Mouse (Mus musculus) splenic B cell, adult 2 months (primary cell): ENCODE data around the gene Il4ra.

ENCODE experiments used
- DNase-seq: peaks from one replicate; pipeline ENCODE4 v3.0.0-alpha.2; 2011; ENCODE audit warnings: low read depth, low spot score
- H3K27me3 ChIP-seq: 2 replicates; pipeline ENCODE4 v1.6.1; 2012; ENCODE audit warnings: mild to moderate bottlenecking, low read length, moderate library complexity, mixed read lengths; ENCODE audit not compliant: control insufficient read depth, poor library complexity, insufficient read depth, severe bottlenecking
- H3K36me3 ChIP-seq: 2 replicates; pipeline ENCODE4 v1.6.1; 2012; ENCODE audit warnings: mild to moderate bottlenecking, low read length, moderate library complexity, mixed read lengths; ENCODE audit not compliant: control insufficient read depth, poor library complexity, insufficient read depth, severe bottlenecking

The Il4ra gene

DNA sequence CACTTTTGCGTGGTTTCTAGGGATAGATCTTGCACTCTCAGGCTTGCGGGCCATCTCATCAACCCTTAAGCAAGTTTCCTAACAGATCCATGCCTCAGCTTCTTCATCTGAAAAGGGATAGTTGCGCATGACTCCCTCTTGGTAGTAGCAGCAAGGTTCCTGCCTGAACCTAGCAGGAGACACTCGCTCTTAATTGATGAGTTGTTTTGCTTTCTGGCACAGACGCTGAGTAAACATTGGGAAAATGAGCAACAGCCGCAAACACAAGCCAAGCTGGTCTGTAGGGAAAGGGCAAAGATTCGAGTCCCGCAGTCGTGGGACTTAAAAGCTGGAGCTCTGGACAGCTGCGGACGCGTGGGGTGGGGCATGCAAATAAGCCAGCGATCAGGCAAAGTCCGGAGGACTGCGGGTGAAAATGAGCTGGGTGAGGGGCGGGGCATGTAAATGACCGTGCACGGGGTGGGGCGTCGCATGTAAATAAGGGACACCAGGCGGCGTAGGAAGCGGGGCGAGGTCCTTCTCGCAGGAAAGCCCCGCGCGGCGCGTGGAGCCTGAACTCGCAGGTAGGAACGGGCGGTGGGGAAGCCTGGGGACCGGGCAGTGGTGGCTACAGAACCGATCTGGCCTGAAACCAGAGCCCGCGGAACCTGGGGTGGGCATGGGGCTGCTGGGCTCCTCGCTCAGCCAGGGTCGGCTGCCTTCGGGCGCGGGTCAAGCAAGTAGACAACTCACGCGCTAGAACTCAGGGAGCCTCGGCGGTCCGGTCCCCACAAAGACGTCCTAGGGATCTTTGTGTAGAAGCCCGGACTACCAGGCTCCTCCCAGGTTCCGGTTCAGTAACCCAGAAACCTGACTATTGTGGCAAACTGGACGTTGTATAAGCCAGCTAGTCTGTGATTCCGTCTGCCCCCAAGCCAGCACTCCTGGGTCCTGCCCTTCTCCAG, at the start of gene Il4ra:
TSS of gene Il4ra (plus strand) at position 355 of the 944 bp plus-strand sequence.
- Histone ChIP-seq H3K36me3 (no peaks in the 10 kb centered on the region), H3K27me3 (no peaks in the 10 kb centered on the region)
- DNase-seq, result peak; percentile 95

DNA sequence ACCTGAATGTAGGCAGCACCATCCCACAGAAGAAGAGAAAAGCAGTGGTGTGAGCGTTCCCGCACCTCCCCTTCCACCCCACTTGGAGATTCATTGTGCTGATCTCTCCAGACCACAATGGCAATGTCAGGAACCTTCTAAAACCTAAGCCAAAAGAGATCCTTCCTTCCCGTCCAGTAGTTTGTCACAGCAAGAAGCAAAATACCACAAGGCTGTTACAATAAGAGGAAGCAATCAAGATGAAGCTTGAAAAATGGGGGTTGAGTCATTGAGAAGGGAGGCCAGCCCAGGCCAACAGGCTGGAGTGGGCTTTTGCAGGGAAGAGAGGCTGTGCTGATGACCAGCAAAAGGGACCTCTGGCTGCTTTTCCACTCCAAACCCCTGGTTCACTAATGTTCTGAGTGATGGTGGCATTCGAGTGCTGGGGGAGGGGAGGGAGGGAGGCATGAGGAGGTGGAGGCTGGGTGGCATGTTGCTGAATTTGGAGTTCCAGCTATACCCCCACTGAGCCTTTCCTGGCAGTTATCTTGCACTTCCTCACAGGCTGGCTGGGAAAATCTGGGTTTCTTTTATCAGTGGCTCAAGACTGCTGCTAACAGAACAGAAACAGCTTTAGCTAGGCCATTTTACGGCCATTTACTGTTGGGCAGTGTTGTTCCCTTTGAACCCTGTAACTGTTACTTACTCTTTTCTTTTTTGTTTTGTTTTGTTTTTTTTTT, 48.4 kb upstream of the Il4ra start:
- Histone ChIP-seq H3K36me3 (no peaks in the 10 kb centered on the region), H3K27me3 (no peaks in the 10 kb centered on the region)
- no peak for DNase-seq

DNA sequence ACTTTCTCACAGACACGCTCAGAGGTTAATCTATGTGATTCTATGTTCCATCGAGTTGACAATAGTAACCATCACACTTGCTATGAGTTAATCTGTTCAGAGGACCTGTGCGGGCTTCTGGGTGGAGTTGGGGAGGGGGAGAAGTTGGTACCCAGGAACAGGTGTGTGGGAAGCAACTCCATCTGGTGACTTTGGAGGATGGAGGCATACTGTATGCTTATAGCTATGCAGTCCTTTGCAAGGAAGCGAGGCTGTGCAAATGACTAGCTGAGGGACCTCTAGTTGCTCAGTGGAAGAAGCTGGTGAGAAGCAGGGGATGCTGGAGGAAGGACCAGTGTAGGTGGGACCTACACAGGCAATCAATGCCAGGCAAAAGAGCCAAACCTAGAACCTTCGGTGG, 47.3 kb upstream of the Il4ra start:
- DNase-seq, result no peak
- Histone ChIP-seq H3K36me3 (no peaks in the 10 kb centered on the region), H3K27me3 (no peaks in the 10 kb centered on the region)

DNA sequence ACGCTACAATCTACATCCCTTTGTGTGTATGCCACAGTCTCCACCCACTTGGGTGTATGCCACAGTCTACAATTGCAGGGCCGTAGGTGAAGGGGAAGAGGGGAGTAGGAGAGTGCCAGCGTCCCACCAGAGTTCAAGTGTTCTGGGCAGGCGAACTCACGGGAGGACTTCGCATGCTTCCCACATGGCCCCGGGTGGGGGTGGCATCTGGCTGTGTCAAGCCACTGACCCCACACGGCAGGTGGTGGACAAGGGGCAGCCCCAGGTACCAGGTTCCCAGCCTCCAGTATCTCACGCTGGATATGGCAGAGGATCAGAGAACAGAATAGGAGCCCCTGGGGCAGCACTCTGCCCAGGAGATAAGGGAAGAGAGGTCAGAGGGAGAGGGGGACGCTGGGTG, 46.4 kb upstream of the Il4ra start:
- no peak for DNase-seq
- no peaks in the 10 kb centered on the region for H3K27me3 ChIP-seq
- no peaks in the 10 kb centered on the region for H3K36me3 ChIP-seq

DNA sequence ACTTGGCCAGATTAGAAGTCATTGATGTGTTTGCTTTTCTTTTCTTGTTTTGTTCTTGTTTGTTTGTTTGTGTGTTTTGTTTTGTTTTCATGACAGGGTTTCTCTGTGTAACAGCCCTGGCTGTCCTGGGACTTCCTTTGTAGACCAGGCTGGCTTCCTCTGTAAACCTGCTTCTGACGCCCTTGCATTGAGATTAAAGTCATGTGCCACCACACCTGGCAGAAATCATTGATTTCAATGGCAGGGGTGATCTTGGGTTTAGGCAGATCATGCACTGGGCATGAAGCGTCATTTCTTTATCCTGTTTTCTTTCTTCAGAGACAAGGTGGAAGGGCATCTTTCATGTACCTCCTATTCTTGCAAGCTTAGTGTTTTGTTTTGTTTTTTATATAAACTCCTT, 44.6 kb upstream of the Il4ra start:
- no peak for DNase-seq
- Histone ChIP-seq H3K27me3 (no peaks in the 10 kb centered on the region), H3K36me3 (no peaks in the 10 kb centered on the region)

DNA sequence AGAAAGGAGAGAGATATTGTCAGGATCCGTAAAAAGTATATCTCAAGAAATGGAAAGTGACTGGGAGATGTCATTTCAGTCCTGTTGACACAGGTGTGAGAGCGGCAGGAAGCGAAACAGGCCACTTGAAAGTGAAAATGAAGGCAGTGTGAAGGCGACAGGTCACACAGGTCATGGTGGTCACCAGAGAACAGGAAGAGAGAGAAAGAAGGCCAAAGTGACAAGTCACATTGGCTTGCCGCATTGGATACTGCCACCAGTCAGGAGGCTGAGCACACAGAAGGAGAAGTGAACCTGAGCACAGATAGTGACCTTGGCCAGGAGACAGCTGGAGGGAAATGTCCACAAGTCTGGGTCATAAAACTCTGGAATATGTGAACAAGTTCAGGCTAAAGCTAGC, 40.5 kb upstream of the Il4ra start:
- peak; percentile 59 for DNase-seq
- no peaks in the 10 kb centered on the region for H3K36me3 ChIP-seq

DNA sequence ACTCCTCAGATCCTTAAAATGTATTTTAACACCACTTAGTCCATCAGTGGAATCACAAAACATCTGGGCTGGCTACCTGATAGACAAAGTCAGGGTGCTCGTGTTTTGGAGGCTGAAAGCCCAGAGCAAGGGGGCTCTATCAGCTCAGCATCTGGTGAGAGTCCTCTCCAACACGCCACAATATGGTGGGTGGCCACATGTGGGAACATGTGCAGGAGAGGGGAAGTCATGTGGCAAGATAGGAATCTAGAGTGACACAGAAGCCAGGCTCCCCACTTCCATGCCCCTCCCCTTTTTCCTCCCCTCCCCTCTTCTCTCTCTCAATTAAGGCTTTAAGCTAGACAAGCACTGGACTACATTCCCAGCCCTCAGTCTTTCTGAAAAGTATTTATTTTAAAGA, 40.1 kb upstream of the Il4ra start:
- Histone ChIP-seq H3K36me3 (no peaks in the 10 kb centered on the region), H3K27me3 (no peaks in the 10 kb centered on the region)
- no peak for DNase-seq

More for the DNA sequence above, 40.5 kb upstream of the Il4ra start:
- no peaks in the 10 kb centered on the region for H3K27me3 ChIP-seq

DNA sequence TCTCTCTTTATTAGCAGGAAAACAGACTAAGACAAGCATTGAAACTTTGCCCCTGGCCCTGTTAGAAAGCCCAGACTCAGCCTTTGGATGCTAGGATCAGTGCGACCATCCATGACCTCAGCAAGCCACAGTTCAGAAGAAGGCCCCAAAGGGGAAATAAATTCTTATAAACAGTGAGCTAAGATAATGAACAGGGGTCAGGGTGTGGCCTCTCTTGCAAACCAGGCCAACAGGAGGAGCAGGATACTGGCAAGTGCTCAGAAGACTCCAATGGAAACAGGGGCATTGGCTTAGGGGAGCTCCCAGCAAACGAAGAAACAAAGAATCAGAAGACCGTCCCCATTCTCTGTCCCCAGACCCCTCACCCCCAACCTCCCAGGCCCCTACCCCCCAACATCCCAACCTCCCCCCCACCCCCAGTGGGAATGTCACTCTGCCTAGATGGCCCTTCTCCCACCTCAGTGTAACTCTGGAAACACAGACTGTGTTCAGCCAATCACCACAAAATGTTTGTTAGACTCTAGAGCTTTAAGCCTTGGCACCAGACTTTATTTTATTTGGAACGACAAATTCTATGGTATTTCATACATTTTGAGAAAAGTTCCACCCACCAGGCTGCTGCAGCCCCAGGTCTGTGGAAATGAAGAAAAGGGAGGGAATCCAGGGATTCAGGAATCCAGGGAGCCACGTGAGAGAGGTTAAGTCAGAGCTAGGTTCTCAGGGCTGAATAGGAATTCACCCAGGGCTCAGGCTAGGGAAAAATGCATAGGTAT, 36.7 kb upstream of the Il4ra start:
- H3K36me3 ChIP-seq, result no peaks in the 10 kb centered on the region
- DNase-seq, result no peak
- no peaks in the 10 kb centered on the region for H3K27me3 ChIP-seq

DNA sequence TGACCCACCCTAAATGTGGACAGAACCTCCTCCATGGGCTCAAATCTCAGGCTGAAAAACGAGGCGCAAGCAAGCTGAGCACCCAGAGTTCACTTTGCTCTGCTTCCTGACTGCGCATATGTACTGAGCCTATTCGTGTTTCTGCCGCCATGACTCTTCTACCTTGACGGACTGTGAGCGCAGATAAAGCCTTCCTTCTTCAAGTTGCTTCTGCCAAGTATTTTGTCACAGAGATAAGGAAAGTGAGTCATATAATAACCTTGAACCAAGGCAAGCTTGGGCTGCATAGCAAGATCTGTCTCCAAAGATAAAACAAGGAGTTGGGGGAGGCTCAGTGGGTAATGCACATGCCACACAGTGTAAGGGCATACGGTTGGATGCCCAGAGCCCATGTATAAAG, 35.2 kb upstream of the Il4ra start:
- Histone ChIP-seq H3K36me3 (no peaks in the 10 kb centered on the region), H3K27me3 (no peaks in the 10 kb centered on the region)
- no peak for DNase-seq

DNA sequence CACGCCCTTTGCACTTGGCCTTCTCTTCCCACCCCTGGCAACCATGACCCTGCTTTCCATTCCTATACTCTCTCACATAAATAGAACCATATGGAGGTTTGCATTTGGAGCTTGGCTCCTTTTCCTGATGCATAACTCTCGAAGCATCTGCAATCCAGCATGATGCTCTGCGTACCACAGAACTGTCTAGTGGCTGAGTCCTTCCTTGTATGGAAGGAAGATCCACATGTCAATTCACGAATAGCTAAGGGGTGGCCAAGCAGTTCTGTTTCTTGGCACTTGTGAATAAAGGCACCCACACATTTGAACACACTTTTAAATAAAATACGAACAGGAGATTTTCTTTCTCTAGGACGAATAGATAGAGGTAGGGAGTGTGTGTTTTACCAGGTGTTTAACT, 34.5 kb upstream of the Il4ra start:
- no peak for DNase-seq
- H3K36me3 ChIP-seq, result no peaks in the 10 kb centered on the region

DNA sequence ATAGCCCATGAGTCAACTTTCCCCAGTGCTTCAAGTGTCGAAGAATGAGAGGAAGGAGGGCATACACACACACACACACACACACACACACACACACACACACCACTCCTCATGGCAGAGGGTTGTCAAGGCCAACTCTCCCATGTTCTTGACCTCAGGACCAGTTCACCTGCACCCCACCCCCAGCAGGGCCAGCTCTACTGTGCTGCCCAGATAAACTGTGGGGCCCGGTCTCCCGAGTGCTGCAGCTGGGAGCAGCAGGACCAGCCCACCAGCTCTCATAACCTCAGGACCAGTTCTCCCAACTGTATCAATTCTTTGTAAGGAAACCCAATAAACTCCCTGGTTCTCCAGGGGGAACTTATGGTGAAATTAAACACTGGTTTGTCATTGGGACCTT, 32.2 kb upstream of the Il4ra start:
- Histone ChIP-seq H3K27me3 (no peaks in the 10 kb centered on the region), H3K36me3 (no peaks in the 10 kb centered on the region)
- DNase-seq, result no peak

More for the DNA sequence above, 34.5 kb upstream of the Il4ra start:
- H3K27me3 ChIP-seq, result no peaks in the 10 kb centered on the region

DNA sequence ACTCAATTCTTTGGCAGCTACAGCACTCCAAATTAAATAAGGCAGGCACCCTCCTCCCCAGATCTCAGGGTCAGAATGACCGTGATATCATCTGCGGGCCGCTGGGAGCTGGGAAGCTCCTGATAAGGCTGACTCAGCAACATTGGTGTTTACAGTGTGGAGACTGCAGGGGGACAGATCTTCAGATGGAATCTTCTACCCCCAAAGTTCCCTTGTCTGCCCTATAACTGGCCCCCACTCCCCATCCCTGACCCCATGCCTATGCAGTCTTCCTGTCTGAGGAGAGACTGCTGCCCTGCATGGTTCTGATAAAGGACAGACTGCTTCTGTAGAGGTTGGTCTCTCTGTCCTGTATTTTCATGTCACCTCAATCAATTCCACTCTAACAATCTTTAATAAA, 28.9 kb upstream of the Il4ra start:
- no peaks in the 10 kb centered on the region for H3K27me3 ChIP-seq
- H3K36me3 ChIP-seq, result no peaks in the 10 kb centered on the region
- DNase-seq, result no peak

DNA sequence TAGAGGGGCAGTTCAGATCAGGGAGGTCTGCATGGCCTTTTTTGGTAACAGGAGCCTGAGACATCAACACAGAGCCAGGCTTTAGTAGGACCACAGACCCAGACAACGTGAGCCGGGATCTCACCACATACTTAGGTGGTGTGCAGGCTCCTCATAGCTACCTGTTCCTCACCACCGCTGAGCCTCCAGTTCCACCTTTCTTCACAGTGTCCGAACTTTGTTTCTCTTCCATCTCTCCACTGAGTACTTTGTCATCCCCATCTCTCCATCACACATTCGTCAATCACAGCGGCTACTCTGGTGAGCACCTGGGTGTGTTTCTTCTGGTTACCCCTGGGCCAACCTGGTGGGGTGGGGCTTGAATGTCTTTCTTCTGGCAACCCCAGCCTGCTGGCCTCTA, 24.7 kb upstream of the Il4ra start:
- H3K36me3 ChIP-seq, result no peaks in the 10 kb centered on the region
- no peaks in the 10 kb centered on the region for H3K27me3 ChIP-seq
- DNase-seq, result no peak

DNA sequence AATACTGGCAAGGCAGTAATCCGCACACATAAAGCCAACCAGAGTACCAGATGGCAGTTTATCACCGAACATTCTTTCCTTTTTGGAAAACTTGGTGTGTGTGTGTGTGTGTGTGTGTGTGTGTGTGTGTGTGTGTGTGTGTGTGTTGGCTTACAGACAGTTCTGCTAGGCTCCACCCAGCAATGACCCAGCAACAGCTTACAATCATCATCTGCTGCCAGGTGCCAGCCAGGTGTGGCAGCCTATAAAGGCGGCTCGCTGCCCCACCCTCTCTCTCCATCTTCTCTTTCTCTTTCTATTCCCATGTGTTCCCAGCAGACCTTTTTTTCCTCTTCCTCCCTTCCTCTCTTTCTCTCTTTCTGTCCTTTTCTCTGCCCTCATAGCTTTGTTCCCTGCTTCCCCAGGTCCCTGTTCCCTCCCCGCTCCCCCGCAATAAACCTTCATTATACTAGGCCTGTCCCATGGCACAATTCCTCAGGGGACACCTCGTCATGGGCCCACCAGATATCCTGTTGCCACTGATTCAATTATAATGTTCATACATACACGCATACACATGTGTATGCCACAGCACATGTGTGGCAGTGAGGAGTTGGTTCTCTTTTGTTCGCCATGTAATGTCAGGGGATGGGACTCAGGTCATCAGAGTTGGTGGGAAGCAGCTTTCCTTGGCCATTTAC, 23.9 kb upstream of the Il4ra start:
- no peaks in the 10 kb centered on the region for H3K36me3 ChIP-seq
- no peaks in the 10 kb centered on the region for H3K27me3 ChIP-seq
- DNase-seq, result no peak
